In genomic region chr9:20466761-20467442, GRCm38 (mm10) we compare ENCODE assay signal across 8 mouse cellular contexts. TPM values are rescaled to one million over a fixed set of nuclear protein-coding genes. Genes with fewer than 3 reads are reported as not detected.
DNase-seq lines count a peak whose midpoint lies in the region; ATAC-seq and TF ChIP-seq lines count a peak whose summit lies in the region.
"Had no signal": no experiment of that assay in that cellular context is flagged by ENCODE, and none has a peak within 500 bp of the region (broad histone marks: within the 10 kb centered on the region; RNA-seq: fewer than 3 reads in every experiment).

No protein-coding gene starts in this region.

- H3K4me3 ChIP-seq in ES-Bruce4 (ENCODE audit: low read depth, low read length) = no peak overlapping the region
- no peak overlapping the region for H3K4me3 ChIP-seq in embryonic facial prominence, embryonic 14.5 days (ENCODE audit: low read depth, low read length)
- H3K4me3 ChIP-seq in hindbrain, embryonic 11.5 days (ENCODE audit: low read depth, low read length) = no peak overlapping the region
- H3K4me3 ChIP-seq: limb, embryonic 12.5 days had no signal

- WGBS in embryonic facial prominence, embryonic 14.5 days = 54% methylated on average over 7 of the region's 7 CpGs
- WGBS in hindbrain, embryonic 11.5 days = 57% methylated on average over 7 of the region's 7 CpGs

- H3K9me3 ChIP-seq in ES-Bruce4 (replicated peaks; ENCODE audit: control insufficient read depth, insufficient read depth, low read length, poor library complexity, severe bottlenecking) = no peaks in the 10 kb centered on the region
- peaks cover 26% of the 10 kb centered on the region for H3K9me3 ChIP-seq in embryonic facial prominence, embryonic 14.5 days (ENCODE audit: control insufficient read depth, low read length)
- no peaks in the 10 kb centered on the region for H3K9me3 ChIP-seq in hindbrain, embryonic 11.5 days (ENCODE audit: control insufficient read depth, low read length)

- TF ChIP-seq CTCF in ES-Bruce4 (IDR thresholded peaks at IDR 0.05; ENCODE audit: low read depth, low read length) = peak; percentile 43

- no peaks in the 10 kb centered on the region for H3K4me1 ChIP-seq in ES-Bruce4 (ENCODE audit: control insufficient read depth, insufficient read depth, low read length)
- H3K4me1 ChIP-seq in embryonic facial prominence, embryonic 14.5 days (ENCODE audit: control insufficient read depth, insufficient read depth, low read length) = no peaks in the 10 kb centered on the region
- no peaks in the 10 kb centered on the region for H3K4me1 ChIP-seq in hindbrain, embryonic 11.5 days (replicated peaks; ENCODE audit: control insufficient read depth, insufficient read depth, low read length)
- H3K4me1 ChIP-seq: limb, embryonic 12.5 days had no signal

- peaks cover 10% of the 10 kb centered on the region for H3K36me3 ChIP-seq in ES-Bruce4 (ENCODE audit: control insufficient read depth, insufficient read depth, low read length, poor library complexity, severe bottlenecking)
- H3K36me3 ChIP-seq in embryonic facial prominence, embryonic 14.5 days (ENCODE audit: control insufficient read depth, insufficient read depth, low read length) = peaks cover 36% of the 10 kb centered on the region
- peaks cover 14% of the 10 kb centered on the region for H3K36me3 ChIP-seq in hindbrain, embryonic 11.5 days (ENCODE audit: control insufficient read depth, insufficient read depth, low read length)

- no peak overlapping the region for H3K4me2 ChIP-seq in embryonic facial prominence, embryonic 14.5 days (ENCODE audit: low read depth, low read length)
- no peak overlapping the region for H3K4me2 ChIP-seq in hindbrain, embryonic 11.5 days (replicated peaks; ENCODE audit: low read depth, low read length)
- H3K4me2 ChIP-seq: limb, embryonic 12.5 days had no signal

- ATAC-seq in embryonic facial prominence, embryonic 14.5 days (ENCODE audit: low read depth) = no peak
- peak; percentile 53; the same call in 1 of the 2 replicates for ATAC-seq in hindbrain, embryonic 11.5 days (ENCODE audit: low FRiP score)

- no peak overlapping the region for H3K9ac ChIP-seq in ES-Bruce4 (ENCODE audit: low read depth, poor library complexity, severe bottlenecking)
- H3K9ac ChIP-seq in embryonic facial prominence, embryonic 14.5 days (ENCODE audit: low read depth, low read length) = no peak overlapping the region
- H3K9ac ChIP-seq in hindbrain, embryonic 11.5 days (ENCODE audit: low read depth, low read length) = no peak overlapping the region
- H3K9ac ChIP-seq: limb, embryonic 12.5 days had no signal

- DNase-seq in adrenal gland, postnatal 10 days = peak; percentile 76
- peak; percentile 78 for DNase-seq in embryonic facial prominence, embryonic 14.5 days (ENCODE audit: low spot score)
- peak; percentile 82 for DNase-seq in hindbrain, embryonic 11.5 days (ENCODE audit: low spot score)
- peak; percentile 69 for DNase-seq in layer of hippocampus, adult 9-10 months (ENCODE audit: low spot score)
- DNase-seq in lung, postnatal 10 days = peak; percentile 81
- peak; percentile 65 to 74 for DNase-seq in right cerebral cortex, postnatal 10 days (ENCODE audit: low spot score in 2 of 2)

- no peak overlapping the region for H3K27ac ChIP-seq in ES-Bruce4 (ENCODE audit: insufficient read depth, low read length)
- H3K27ac ChIP-seq in embryonic facial prominence, embryonic 14.5 days (replicated peaks; ENCODE audit: low read depth, low read length) = no peak overlapping the region
- H3K27ac ChIP-seq in hindbrain, embryonic 11.5 days (ENCODE audit: low read depth, low read length) = no peak overlapping the region
- H3K27ac ChIP-seq: limb, embryonic 12.5 days had no signal

- no peak for TF ChIP-seq POLR2A in ES-Bruce4 (IDR thresholded peaks at IDR 0.05; ENCODE audit: insufficient read depth, low read length)

- no peaks in the 10 kb centered on the region for H3K27me3 ChIP-seq in ES-Bruce4 (ENCODE audit: control insufficient read depth, insufficient read depth, low read length, poor library complexity, severe bottlenecking)
- H3K27me3 ChIP-seq in embryonic facial prominence, embryonic 14.5 days (replicated peaks; ENCODE audit: control insufficient read depth, insufficient read depth, low read length) = no peaks in the 10 kb centered on the region
- H3K27me3 ChIP-seq in hindbrain, embryonic 11.5 days (ENCODE audit: control insufficient read depth, insufficient read depth, low read length) = no peaks in the 10 kb centered on the region
- H3K27me3 ChIP-seq: limb, embryonic 12.5 days had no signal

- TF ChIP-seq EP300 in ES-Bruce4 (IDR thresholded peaks at IDR 0.05; ENCODE audit: insufficient read depth, low read depth, low read length) = no peak

RNA-seq across cellular contexts. Expression of gene Zfp26, which starts 6.9 kb away (rescaled TPM):
- 28.6 and 30.7 TPM in 2 replicates for polyA plus RNA-seq in ES-Bruce4 (2011; ENCODE audit: insufficient read depth, insufficient read length, low read depth, missing spikeins)
- total RNA-seq in adrenal gland, postnatal 10 days (2021) = 10 to 100 TPM; 19.4 to 26.9 TPM
- polyA plus RNA-seq in embryonic facial prominence, embryonic 14.5 days (2014; fragmentation: Nextera tagmentation; extraction: Ambion mirVana) = 19.6 and 26.1 TPM in 2 replicates
- polyA plus RNA-seq in hindbrain, embryonic 11.5 days (2014; fragmentation: Nextera tagmentation; extraction: Ambion mirVana) = 28.8 and 34.9 TPM in 2 replicates

RNA-seq across cellular contexts. Expression of gene Zfp426, which starts 25.6 kb away (rescaled TPM):
- 17.5 and 19.4 TPM in 2 replicates for polyA plus RNA-seq in ES-Bruce4 (2011; ENCODE audit: insufficient read depth, insufficient read length, low read depth, missing spikeins)
- total RNA-seq in adrenal gland, postnatal 10 days (2021) = 10 to 100 TPM; 20.2 to 21.5 TPM
- polyA plus RNA-seq in embryonic facial prominence, embryonic 14.5 days (2014; fragmentation: Nextera tagmentation; extraction: Ambion mirVana) = 25.6 and 26.1 TPM in 2 replicates
- polyA plus RNA-seq in hindbrain, embryonic 11.5 days (2014; fragmentation: Nextera tagmentation; extraction: Ambion mirVana) = 32.7 and 35.2 TPM in 2 replicates

RNA-seq across cellular contexts. Expression of gene Zfp266, which starts 54.3 kb away (rescaled TPM):
- 113 and 128 TPM in 2 replicates for polyA plus RNA-seq in ES-Bruce4 (2011; ENCODE audit: insufficient read depth, insufficient read length, low read depth, missing spikeins)
- total RNA-seq in adrenal gland, postnatal 10 days (2021) = 10 to 100 TPM; 38.8 to 50.0 TPM
- 80.9 and 90.5 TPM in 2 replicates for polyA plus RNA-seq in embryonic facial prominence, embryonic 14.5 days (2014; fragmentation: Nextera tagmentation; extraction: Ambion mirVana)
- 125 and 129 TPM in 2 replicates for polyA plus RNA-seq in hindbrain, embryonic 11.5 days (2014; fragmentation: Nextera tagmentation; extraction: Ambion mirVana)
